In the genomic region with DNA sequence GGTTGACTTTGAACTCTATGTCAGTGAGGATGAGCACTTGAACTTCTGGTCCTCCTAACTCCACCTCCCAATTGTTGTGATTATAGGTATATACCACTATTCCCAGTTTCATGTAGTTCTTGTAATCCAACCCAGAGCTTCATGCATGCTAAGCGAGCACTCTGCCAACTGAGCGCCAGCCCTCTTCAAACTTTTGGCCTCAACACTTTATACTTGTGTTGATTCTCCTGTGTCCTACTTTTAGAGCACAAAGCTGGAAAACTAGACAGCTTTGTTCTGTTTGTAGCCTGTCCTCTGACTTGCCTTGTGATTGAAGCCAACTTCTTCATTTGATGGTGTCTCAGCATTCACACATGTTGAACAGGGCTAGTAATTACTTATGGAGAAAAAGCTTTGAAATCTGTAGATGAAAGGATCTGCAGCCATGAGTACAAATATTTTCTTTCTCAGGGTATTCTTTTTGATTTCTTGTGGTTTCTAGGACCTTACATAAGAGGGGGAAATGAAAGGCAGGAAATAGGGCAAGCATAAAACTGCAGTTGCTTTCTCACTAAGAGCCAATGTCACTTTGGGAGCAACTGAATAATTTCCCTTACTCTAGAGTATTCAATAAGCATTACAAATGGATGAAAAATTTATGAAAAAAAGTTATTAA, we compare ENCODE assay signal across 19 mouse cellular contexts. TPM values are rescaled to one million over a fixed set of nuclear protein-coding genes. Genes with fewer than 3 reads are reported as not detected.
A peak's percentile ranks its signal among the peaks of the same experiment; 100 is the strongest.
DNase-seq lines count a peak whose midpoint lies in the region; ATAC-seq and TF ChIP-seq lines count a peak whose summit lies in the region.
"Had no signal": no experiment of that assay in that cellular context is flagged by ENCODE, and none has a peak within 500 bp of the region (broad histone marks: within the 10 kb centered on the region; RNA-seq: fewer than 3 reads in every experiment).

No protein-coding gene starts in this region.

- no peak for TF ChIP-seq POLR2A in bone marrow macrophage, adult 2 months (IDR thresholded peaks at IDR 0.05; ENCODE audit: borderline replicate concordance, low read depth, low read length)

- peak overlapping the region; percentile 64 for H3K27ac ChIP-seq in bone marrow macrophage, adult 2 months (ENCODE audit: insufficient read depth, low read depth, low read length)
- H3K27ac ChIP-seq: heart, embryonic 10.5 days; limb, embryonic 13.5 days; liver, embryonic 15.5 days; neural tube, embryonic 13.5 days had no signal

- no peak for DNase-seq in frontal cortex, postnatal 10 days (ENCODE audit: low spot score in 2 of 2)
- peak; percentile 21 for DNase-seq in lung, postnatal 25 days (ENCODE audit: low spot score)
- DNase-seq in lung, adult 18-20 months, result no peak
- peak; percentile 45 for DNase-seq in skeletal muscle tissue, adult 2 months (ENCODE audit: low read depth, low spot score)
- DNase-seq in kidney, postnatal 25 days, result no peak
- DNase-seq: adrenal gland, postnatal 14 days; cerebellum, postnatal 25 days; heart, postnatal 14 days; kidney, adult 8-10 months; lung, postnatal 36 days had no signal

- peaks cover 29% of the 10 kb centered on the region for H3K4me1 ChIP-seq in bone marrow macrophage, adult 2 months (ENCODE audit: control insufficient read depth, insufficient read depth, low read length)
- H3K4me1 ChIP-seq: heart, embryonic 10.5 days; limb, embryonic 13.5 days; liver, embryonic 15.5 days; neural tube, embryonic 13.5 days had no signal

- H3K4me3 ChIP-seq in bone marrow macrophage, adult 2 months (ENCODE audit: insufficient read depth, low read length), result no peak overlapping the region
- H3K4me3 ChIP-seq: heart, embryonic 10.5 days; limb, embryonic 13.5 days; liver, embryonic 15.5 days; neural tube, embryonic 13.5 days had no signal

- peak; percentile 20; the same call in 1 of the 2 replicates for ATAC-seq in frontal cortex, adult (ENCODE audit: low TSS enrichment)
- ATAC-seq: hindbrain, embryonic 16.5 days had no signal

- no peak for TF ChIP-seq CTCF in bone marrow macrophage, adult 2 months (IDR thresholded peaks at IDR 0.05; ENCODE audit: low read depth, low read length)

RNA-seq across cellular contexts. Expression of a gene that starts 6.4 kb away (rescaled TPM):
- 137 and 156 TPM in 2 replicates for polyA plus RNA-seq in bone marrow macrophage, adult 2 months (2012; ENCODE audit: insufficient read depth, insufficient read length, missing spikeins)

RNA-seq across cellular contexts. Expression of a gene that starts 39.4 kb away (rescaled TPM):
- polyA plus RNA-seq in bone marrow macrophage, adult 2 months (2012; ENCODE audit: insufficient read depth, insufficient read length, missing spikeins), result 0.34 TPM in 1 of 2 replicates, not detected in the other
- polyA plus RNA-seq: large intestine, adult 2 months; limb, embryonic 13.5 days; liver, embryonic 15.5 days; small intestine, adult 2 months had no signal

Comparison
In these comparisons a context has a peak if more than half of its experiments do, and no peak if none do; other contexts are left out.
1. DNase-seq: peak in lung, postnatal 25 days (single experiment) and skeletal muscle tissue, adult 2 months (single experiment); none in frontal cortex, postnatal 10 days (0 of 2), lung, adult 18-20 months (0 of 2) and kidney, postnatal 25 days (0 of 2).